Mouse (Mus musculus) midbrain, embryonic 11.5 days (tissue): Measurements from ENCODE around the gene Dohh. TPM values are rescaled to one million over a fixed set of nuclear protein-coding genes. Genes with fewer than 3 reads are reported as not detected.

ENCODE experiments used
- ATAC-seq: fragments of 200-750 bp; cut with Nextera tagmentation; 2 replicates; pipeline ENCODE4 v1.8.0; 2017; ENCODE audit warnings: moderate TSS enrichment, moderate library complexity; ENCODE audit not compliant: low FRiP score
- DNase-seq: peaks from one replicate; pipeline ENCODE4 v3.0.0; 2015; ENCODE audit warnings: low spot score; ENCODE audit errors: missing footprints
- H3K27ac ChIP-seq: fragments of 300-500 bp; sonication (generic); 2 replicates; pipeline ENCODE4 v1.5.1; 2014; ENCODE audit warnings: low read depth, low read length
- H3K27me3 ChIP-seq: fragments of 300-500 bp; sonication (generic); 2 replicates; pipeline ENCODE4 v1.6.1; 2014; ENCODE audit warnings: mild to moderate bottlenecking, low read length, moderate library complexity, mixed read lengths; ENCODE audit not compliant: control insufficient read depth, insufficient read depth
- H3K36me3 ChIP-seq: fragments of 300-500 bp; sonication (generic); 2 replicates; pipeline ENCODE4 v1.6.1; 2014; ENCODE audit warnings: mild to moderate bottlenecking, low read length, moderate library complexity, mixed read lengths; ENCODE audit not compliant: control insufficient read depth, insufficient read depth
- H3K4me1 ChIP-seq: fragments of 300-500 bp; sonication (generic); 2 replicates; pipeline ENCODE4 v1.6.1; 2014; ENCODE audit warnings: low read length; ENCODE audit not compliant: control insufficient read depth, insufficient read depth
- H3K4me2 ChIP-seq: fragments of 300-500 bp; sonication (generic); 2 replicates; pipeline ENCODE4 v1.6.1; 2014; ENCODE audit warnings: mild to moderate bottlenecking, moderate library complexity
- H3K4me3 ChIP-seq: fragments of 300-500 bp; sonication (generic); 2 replicates; pipeline ENCODE4 v1.5.1; 2014; ENCODE audit warnings: low read depth, low read length
- H3K9ac ChIP-seq: fragments of 300-500 bp; sonication (generic); 2 replicates; pipeline ENCODE4 v1.6.1; 2014; ENCODE audit warnings: low read length
- H3K9me3 ChIP-seq: fragments of 300-500 bp; sonication (generic); 2 replicates; pipeline ENCODE4 v1.6.1; 2016; ENCODE audit warnings: low read length; ENCODE audit not compliant: control insufficient read depth
- WGBS: fragments of 180-500 bp; shearing (Covaris S2); extraction: QIAGEN DNeasy Blood & Tissue Kit; methylation state at CpG from one replicate; pipeline ENCODE4 v1.1.7; 2014; 5-methylcytosine and 5-hydroxymethylcytosine counted together
- polyA plus RNA-seq: library from polyadenylated mRNA; unstranded; fragments of >200 nt; fragmentation: Nextera tagmentation; extraction: Ambion mirVana; gene quantifications from 2 replicates; pipeline ENCODE4 v1.2.1, GENCODE M21; 2014

Dohh gene
- polyA plus RNA-seq, 1 experiment from 2014 or later: 53.7 TPM

DNA sequence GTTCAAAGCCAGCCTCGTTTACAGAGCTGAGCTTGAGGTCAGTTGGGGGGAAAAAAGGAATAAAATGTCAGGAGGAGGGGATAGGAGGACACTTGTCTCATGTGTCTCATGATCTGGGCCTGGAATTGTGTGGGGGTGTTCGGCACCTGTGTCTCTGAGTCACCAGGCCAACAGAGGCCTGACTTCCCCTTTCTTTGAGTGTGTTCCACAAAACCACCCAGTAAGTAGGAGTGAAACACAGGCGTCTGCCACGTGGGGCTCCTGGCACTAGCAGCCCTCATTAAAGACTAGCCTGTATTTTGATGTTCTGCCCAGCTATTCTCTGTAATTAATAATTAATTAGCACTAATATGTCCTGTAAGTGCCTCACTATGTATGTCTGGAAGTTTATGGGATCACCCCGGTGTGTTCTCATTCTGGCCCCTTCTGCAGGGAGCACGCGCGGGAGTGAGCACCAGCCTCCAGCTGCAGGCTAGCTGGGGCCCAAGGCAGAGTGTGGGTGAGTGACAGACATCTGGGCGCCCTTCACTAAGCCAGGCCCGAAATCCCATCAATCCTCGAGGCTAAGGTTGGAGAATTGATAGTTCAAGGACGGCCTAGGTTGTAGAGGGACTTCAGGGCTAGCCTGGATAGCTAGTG, 27.8 kb upstream of the Dohh start:
- no peak overlapping the region for H3K4me2 ChIP-seq
- peaks cover 25% of the 10 kb centered on the region for H3K4me1 ChIP-seq
- no peak overlapping the region for H3K4me3 ChIP-seq
- no peaks in the 10 kb centered on the region for H3K27me3 ChIP-seq
- no peak overlapping the region for H3K9ac ChIP-seq
- no peaks in the 10 kb centered on the region for H3K36me3 ChIP-seq
- peak; percentile 82 for DNase-seq
- WGBS: 60% methylated on average over 12 of the region's 12 CpGs
- ATAC-seq: peak; percentile 1; the same call in 1 of the 2 replicates
- H3K27ac ChIP-seq: no peak overlapping the region
- H3K9me3 ChIP-seq: no peaks in the 10 kb centered on the region

DNA sequence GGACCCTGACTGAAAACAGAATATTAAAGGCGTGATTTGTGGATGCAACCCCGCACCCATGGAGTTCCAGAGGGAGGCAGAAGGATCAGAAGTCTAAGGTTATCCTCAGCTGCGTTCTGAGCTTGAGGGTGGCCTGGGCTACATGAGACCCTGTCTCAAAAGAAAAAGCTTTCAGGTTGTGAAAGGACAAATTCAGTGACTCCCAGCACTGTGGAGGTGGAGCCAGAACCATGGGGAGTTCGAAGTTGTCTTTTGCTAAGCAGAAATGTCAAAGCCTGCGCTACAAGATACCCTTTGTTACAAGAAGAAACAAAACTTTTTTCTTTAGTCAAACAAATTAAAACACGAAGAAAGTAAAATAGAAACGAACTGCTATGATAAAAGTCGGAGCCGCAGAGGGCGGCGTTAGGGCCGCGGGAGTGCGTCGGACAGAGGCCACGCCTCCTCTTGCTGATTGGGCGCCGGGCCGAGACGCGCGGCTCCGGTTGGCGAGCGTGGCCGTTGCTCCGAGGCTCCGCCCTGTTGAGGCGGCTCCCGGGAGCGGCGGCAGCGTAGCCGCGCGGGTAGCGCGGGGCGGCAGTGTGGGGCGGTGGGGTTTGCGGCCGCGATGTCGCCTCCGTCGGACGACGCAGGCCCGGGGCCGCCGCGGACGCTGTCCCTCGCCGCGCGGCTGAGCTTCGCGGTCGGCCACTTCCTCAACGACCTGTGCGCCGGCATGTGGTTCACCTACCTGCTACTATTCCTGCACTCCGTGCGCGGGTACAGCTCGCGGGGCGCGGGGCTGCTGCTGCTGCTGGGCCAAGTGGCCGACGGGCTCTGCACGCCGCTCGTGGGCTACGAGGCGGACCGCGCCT, 27.0 kb upstream of the Dohh start, which contains the start of gene Mfsd12:
Mfsd12 (plus strand) TSS at position 501 of the 854 bp plus-strand sequence.
- H3K36me3 ChIP-seq: no peaks in the 10 kb centered on the region
- H3K27ac ChIP-seq: no peak within 1 kb of the TSS
- no peaks in the 10 kb centered on the region for H3K9me3 ChIP-seq
- H3K4me3 ChIP-seq: peak within 1 kb of the TSS; percentile 65
- ATAC-seq (peak; percentile 92), DNase-seq (peak; percentile 98)
- H3K27me3 ChIP-seq: no peaks in the 10 kb centered on the region
- H3K4me1 ChIP-seq: peaks cover 25% of the 10 kb centered on the region
- 2% methylated on average over 79 of the region's 79 CpGs for whole genome bisulfite sequencing
- peak within 1 kb of the TSS; percentile 96 for H3K4me2 ChIP-seq
- H3K9ac ChIP-seq: peak within 1 kb of the TSS; percentile 78

GRCm38 (mm10) chr10:81358209-81358608, 26.0 kb upstream of the Dohh start:
- ATAC-seq (no peak), DNase-seq (no peak)
- Histone ChIP-seq H3K4me1 (peaks cover 28% of the 10 kb centered on the region), H3K4me3 (peak overlapping the region; percentile 65), H3K27ac (no peak overlapping the region), H3K9me3 (no peaks in the 10 kb centered on the region), H3K27me3 (peaks cover 4% of the 10 kb centered on the region; the same call in 1 of the 2 replicates), H3K36me3 (no peaks in the 10 kb centered on the region), H3K9ac (peak overlapping the region; percentile 78; the same call in 1 of the 2 replicates), H3K4me2 (peak overlapping the region; percentile 96)
- WGBS: 25% methylated on average over 4 of the region's 4 CpGs

- no peak for ATAC-seq
- DNase-seq: no peak
- no peak overlapping the region for H3K4me2 ChIP-seq
- no peaks in the 10 kb centered on the region for H3K9me3 ChIP-seq
- H3K36me3 ChIP-seq: no peaks in the 10 kb centered on the region
- peaks cover 7% of the 10 kb centered on the region for H3K27me3 ChIP-seq
- no peak overlapping the region; the same call in 1 of the 2 replicates for H3K9ac ChIP-seq
- no peak overlapping the region for H3K27ac ChIP-seq
- 48% methylated on average over 1 of the region's 1 CpGs for WGBS
- peaks cover 34% of the 10 kb centered on the region for H3K4me1 ChIP-seq
- no peak overlapping the region for H3K4me3 ChIP-seq
These were observed 25.4 kb upstream of the Dohh start for GRCm38 (mm10) chr10:81358841-81359240.

- Histone ChIP-seq H3K4me3 (no peak overlapping the region), H3K27me3 (peaks cover 11% of the 10 kb centered on the region), H3K4me1 (peaks cover 51% of the 10 kb centered on the region), H3K9ac (0 out of 2 replicates have a peak overlapping the region, but pooled peaks have one; percentile 7), H3K36me3 (no peaks in the 10 kb centered on the region), H3K9me3 (no peaks in the 10 kb centered on the region), H3K4me2 (no peak overlapping the region), H3K27ac (no peak overlapping the region)
- WGBS: 73% methylated on average over 8 of the region's 8 CpGs
- DNase-seq (no peak), ATAC-seq (no peak)
These were observed 23.5 kb upstream of the Dohh start for GRCm38 (mm10) chr10:81360721-81361120.

- WGBS: 77% methylated on average over 12 of the region's 12 CpGs
- H3K4me3 ChIP-seq: no peak overlapping the region
- peak; percentile 86 for DNase-seq
These were observed 21.8 kb upstream of the Dohh start for GRCm38 (mm10) chr10:81362336-81362949.

GRCm38 (mm10) chr10:81363436-81364346, 20.5 kb upstream of the Dohh start:
- H3K27ac ChIP-seq: no peak overlapping the region; the same call in 1 of the 2 replicates
- WGBS: 8% methylated on average over 54 of the region's 54 CpGs
- peaks cover 13% of the 10 kb centered on the region for H3K36me3 ChIP-seq
- H3K27me3 ChIP-seq: peaks cover 11% of the 10 kb centered on the region
- H3K4me1 ChIP-seq: peaks cover 50% of the 10 kb centered on the region
- H3K4me3 ChIP-seq: peak overlapping the region; percentile 28
- ATAC-seq (no peak), DNase-seq (no peak)
- H3K9ac ChIP-seq: peak overlapping the region; percentile 57
- peak overlapping the region; percentile 52 for H3K4me2 ChIP-seq
- no peaks in the 10 kb centered on the region for H3K9me3 ChIP-seq

More at GRCm38 (mm10) chr10:81362336-81362949, 21.8 kb upstream of the Dohh start:
- Histone ChIP-seq H3K4me1 (peaks cover 61% of the 10 kb centered on the region), H3K27ac (no peak overlapping the region), H3K27me3 (peaks cover 11% of the 10 kb centered on the region), H3K9ac (no peak overlapping the region), H3K9me3 (no peaks in the 10 kb centered on the region), H3K4me2 (no peak overlapping the region), H3K36me3 (peaks cover 6% of the 10 kb centered on the region; the same call in 1 of the 2 replicates)
- no peak for ATAC-seq

- Histone ChIP-seq H3K4me2 (peak overlapping the region; percentile 52), H3K27ac (no peak overlapping the region), H3K9ac (peak overlapping the region; percentile 1; the same call in 1 of the 2 replicates), H3K9me3 (no peaks in the 10 kb centered on the region), H3K4me1 (peaks cover 42% of the 10 kb centered on the region), H3K27me3 (peaks cover 11% of the 10 kb centered on the region), H3K4me3 (0 out of 2 replicates have a peak overlapping the region, but pooled peaks have one; percentile 2), H3K36me3 (peaks cover 20% of the 10 kb centered on the region)
- WGBS: 15% methylated on average over 28 of the region's 28 CpGs
- ATAC-seq (0 out of 2 replicates have a peak, but pooled peaks have one; percentile 6), DNase-seq (peak; percentile 92)
These were observed 19.6 kb upstream of the Dohh start for GRCm38 (mm10) chr10:81364666-81365065.
